ENCODE assay signal across 12 mouse cellular contexts in genomic region chr15:32624106-32624505, GRCm38 (mm10).
"Had no signal": no experiment of that assay in that cellular context is flagged by ENCODE, and none has a peak within 500 bp of the region (broad histone marks: within the 10 kb centered on the region; RNA-seq: fewer than 3 reads in every experiment).

No protein-coding gene starts in this region.

- H3K9me3 ChIP-seq: limb, embryonic 10.5 days; liver, embryonic 15.5 days; lung, embryonic 15.5 days; neural tube, embryonic 12.5 days had no signal

- H3K9ac ChIP-seq: liver, embryonic 15.5 days; lung, embryonic 15.5 days; neural tube, embryonic 12.5 days had no signal

- H3K27ac ChIP-seq: limb, embryonic 10.5 days; liver, embryonic 15.5 days; lung, embryonic 15.5 days; macrophage; neural tube, embryonic 12.5 days had no signal

- H3K4me2 ChIP-seq: liver, embryonic 11.5 days; liver, embryonic 15.5 days; lung, embryonic 15.5 days; neural tube, embryonic 12.5 days had no signal

- H3K4me3 ChIP-seq: limb, embryonic 10.5 days; liver, embryonic 15.5 days; lung, embryonic 15.5 days; neural tube, embryonic 12.5 days had no signal

- H3K36me3 ChIP-seq: liver, embryonic 15.5 days; lung, embryonic 15.5 days; neural tube, embryonic 12.5 days had no signal

- H3K27me3 ChIP-seq: liver, embryonic 15.5 days; lung, embryonic 15.5 days; neural tube, embryonic 12.5 days had no signal

- DNase-seq: kidney, adult 11 months; kidney, adult 9 months; kidney, postnatal 14 days; midbrain, embryonic 14.5 days; right cerebral cortex, postnatal 14 days; thymus, postnatal 36 days had no signal

- H3K4me1 ChIP-seq: limb, embryonic 10.5 days; liver, embryonic 15.5 days; lung, embryonic 15.5 days; neural tube, embryonic 12.5 days had no signal
